17 mouse cellular contexts compared by ENCODE assay signal in the genomic region with DNA sequence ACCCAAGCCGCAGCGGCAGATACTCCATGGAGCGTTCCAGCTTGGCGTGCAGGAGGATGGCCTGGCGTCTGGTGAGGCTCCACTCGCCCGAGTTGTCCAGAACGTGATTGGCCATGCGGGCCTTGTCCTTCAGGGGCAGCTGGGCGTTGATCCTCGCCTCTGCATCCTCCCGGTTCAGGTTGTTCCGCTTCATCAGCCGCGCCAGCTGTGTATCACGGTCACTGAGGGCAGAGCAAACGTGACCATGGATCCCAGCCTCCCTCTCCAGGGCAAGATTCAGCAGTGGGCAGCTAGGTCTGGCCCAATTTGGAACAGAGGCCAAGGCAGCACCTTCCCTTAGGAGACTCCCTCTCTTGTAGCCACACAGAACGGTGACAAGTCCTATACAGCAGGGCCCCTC. TPM values are rescaled to one million over a fixed set of nuclear protein-coding genes. Genes with fewer than 3 reads are reported as not detected.
"Had no signal": no experiment of that assay in that cellular context is flagged by ENCODE, and none has a peak within 500 bp of the region (broad histone marks: within the 10 kb centered on the region; RNA-seq: fewer than 3 reads in every experiment).

No protein-coding gene starts in this region.

- H3K9me3 ChIP-seq: limb, embryonic 12.5 days; limb, embryonic 15.5 days; liver, embryonic 12.5 days; liver, embryonic 15.5 days; lung, embryonic 15.5 days; megakaryocyte, embryonic 14.5 days; midbrain, embryonic 10.5 days had no signal

- H3K9ac ChIP-seq: limb, embryonic 12.5 days; limb, embryonic 15.5 days; liver, embryonic 12.5 days; liver, embryonic 15.5 days; lung, embryonic 15.5 days had no signal

- DNase-seq: kidney, adult 18-20 months; kidney, adult 9 months; kidney, postnatal 10 days; left cerebral cortex, postnatal 4 days; lung, adult 18-20 months; lung, postnatal 10 days; lung, postnatal 36 days; thymus, adult 18-20 months; thymus, postnatal 36 days had no signal

- H3K4me3 ChIP-seq: limb, embryonic 12.5 days; limb, embryonic 15.5 days; liver, embryonic 12.5 days; liver, embryonic 15.5 days; lung, embryonic 15.5 days; megakaryocyte, embryonic 14.5 days; midbrain, embryonic 10.5 days had no signal

- H3K27ac ChIP-seq: limb, embryonic 12.5 days; limb, embryonic 15.5 days; liver, embryonic 12.5 days; liver, embryonic 15.5 days; lung, embryonic 15.5 days; midbrain, embryonic 10.5 days had no signal

- H3K4me2 ChIP-seq: limb, embryonic 12.5 days; limb, embryonic 15.5 days; liver, embryonic 12.5 days; liver, embryonic 15.5 days; lung, embryonic 15.5 days had no signal

- ATAC-seq: liver, embryonic 12.5 days had no signal

RNA-seq across cellular contexts. Expression of gene C1ql1, which starts 48.5 kb away (rescaled TPM):
- polyA plus RNA-seq: spleen, adult 2 months had no signal
